Mouse (Mus musculus) MEL (cell line): Measurements from ENCODE around the gene Btbd3. TPM values are rescaled to one million over a fixed set of nuclear protein-coding genes. Genes with fewer than 3 reads are reported as not detected.

ENCODE experiments used
- DNase-seq: peaks from one replicate; pipeline ENCODE4 v3.0.0; 2011; ENCODE audit warnings: low read depth, low spot score
- H3K27ac ChIP-seq: 2 replicates; pipeline ENCODE4 v1.5.1; 2012; ENCODE audit warnings: low read depth, mild to moderate bottlenecking, control low read depth, low read length, moderate library complexity; ENCODE audit not compliant: control insufficient read depth
- H3K27me3 ChIP-seq, 2 experiments: fragments of 150-350 bp in 1 of 2; sonication (generic) in 1 of 2; 2 replicates each; pipeline ENCODE4 v1.6.1; 2012; ENCODE audit warnings: low read length in 2 of 2, mild to moderate bottlenecking in 2 of 2, improper control_type of control experiment in 1 of 2, moderate library complexity in 1 of 2; ENCODE audit not compliant: insufficient read depth in 2 of 2, control insufficient read depth in 1 of 2
- H3K36me3 ChIP-seq, 2 experiments: 2 replicates each; pipeline ENCODE4 v1.6.1; 2012 to 2014; ENCODE audit warnings: low read length in 2 of 2, improper control_type of control experiment in 1 of 2, inconsistent platforms in 1 of 2, mild to moderate bottlenecking in 1 of 2; ENCODE audit not compliant: insufficient read depth in 2 of 2, control insufficient read depth in 1 of 2
- H3K4me1 ChIP-seq, 2 experiments: fragments of 150-350 bp in 1 of 2; sonication (generic) in 1 of 2; 2 replicates each; pipeline ENCODE4 v1.6.1; 2012; ENCODE audit warnings: low read length in 2 of 2, improper control_type of control experiment in 1 of 2, mild to moderate bottlenecking in 1 of 2; ENCODE audit not compliant: insufficient read depth in 2 of 2, control insufficient read depth in 1 of 2
- H3K4me3 ChIP-seq, 2 experiments: fragments of 150-350 bp in 1 of 2; sonication (generic) in 1 of 2; 2 replicates each; pipeline ENCODE4 v1.5.1; 2012; ENCODE audit warnings: low read depth in 2 of 2, low read length in 2 of 2, mild to moderate bottlenecking in 2 of 2, moderate library complexity in 2 of 2, control low read depth in 1 of 2, improper control_type of control experiment in 1 of 2; ENCODE audit not compliant: control insufficient read depth in 1 of 2, insufficient read depth in 1 of 2
- H3K79me2 ChIP-seq: 2 replicates; pipeline ENCODE4 v1.6.1; 2012; ENCODE audit warnings: mild to moderate bottlenecking, low read length, moderate library complexity; ENCODE audit not compliant: control insufficient read depth, poor library complexity, insufficient read depth
- H3K9ac ChIP-seq: 2 replicates; pipeline ENCODE4 v1.6.1; 2012; ENCODE audit warnings: low read depth, mild to moderate bottlenecking, control low read depth, low read length, moderate library complexity; ENCODE audit not compliant: control insufficient read depth, poor library complexity, severe bottlenecking
- H3K9me3 ChIP-seq: fragments of 150-350 bp; sonication (generic); replicated peaks from 2 replicates; pipeline ENCODE4 v1.6.1; 2012; ENCODE audit warnings: mild to moderate bottlenecking, low read length, improper control_type of control experiment, moderate library complexity; ENCODE audit not compliant: insufficient read depth
- BHLHE40 ChIP-seq: IDR thresholded peaks from 2 replicates; pipeline ENCODE4 v1.6.1; 2012; ENCODE audit warnings: low read depth, mild to moderate bottlenecking, inconsistent platforms, low read length, improper control_type of control experiment, borderline replicate concordance
- CHD1 ChIP-seq: IDR thresholded peaks from 2 replicates; pipeline ENCODE4 v1.6.1; 2012; ENCODE audit warnings: low read depth, mild to moderate bottlenecking, inconsistent platforms, low read length, improper control_type of control experiment
- CHD2 ChIP-seq: IDR thresholded peaks from 2 replicates; pipeline ENCODE4 v1.6.1; 2011; ENCODE audit warnings: low read length, improper control_type of control experiment
- CTCF ChIP-seq, 3 experiments: IDR thresholded peaks in 2 of 3; conservative IDR thresholded peaks in 1 of 3; 2 replicates each; pipeline ENCODE4 v1.5.1; 2011 to 2012; ENCODE audit warnings: low read length in 3 of 3, low read depth in 2 of 3, mild to moderate bottlenecking in 2 of 3, improper control_type of control experiment in 1 of 3, inconsistent platforms in 1 of 3, mixed read lengths in 1 of 3, moderate library complexity in 1 of 3; ENCODE audit not compliant: control insufficient read depth in 1 of 3, insufficient read depth in 1 of 3, poor library complexity in 1 of 3, severe bottlenecking in 1 of 3
- ELF1 ChIP-seq: IDR thresholded peaks from 2 replicates; pipeline ENCODE4 v1.6.1; 2014; ENCODE audit warnings: low read depth, mild to moderate bottlenecking, inconsistent platforms, low read length, improper control_type of control experiment, moderate library complexity
- ETS1 ChIP-seq: IDR thresholded peaks from 2 replicates; pipeline ENCODE4 v1.6.1; 2012; ENCODE audit warnings: low read depth, mild to moderate bottlenecking, inconsistent platforms, low read length, improper control_type of control experiment, moderate library complexity
- GABPA ChIP-seq: IDR thresholded peaks from 2 replicates; pipeline ENCODE4 v1.6.1; 2012; ENCODE audit warnings: low read depth, mild to moderate bottlenecking, inconsistent platforms, low read length, improper control_type of control experiment, moderate library complexity
- GATA1 ChIP-seq: IDR thresholded peaks from 2 replicates; pipeline ENCODE4 v1.6.1; 2011; ENCODE audit warnings: low read depth, low read length, improper control_type of control experiment
- MAFK ChIP-seq: IDR thresholded peaks from 2 replicates; pipeline ENCODE4 v1.6.1; 2011; ENCODE audit warnings: low read depth, mild to moderate bottlenecking, low read length, improper control_type of control experiment, borderline replicate concordance
- MAZ ChIP-seq: IDR thresholded peaks from 2 replicates; pipeline ENCODE4 v1.6.1; 2012; ENCODE audit warnings: low read depth, mild to moderate bottlenecking, inconsistent platforms, low read length, improper control_type of control experiment
- MEF2A ChIP-seq: IDR thresholded peaks from 2 replicates; pipeline ENCODE4 v1.6.1; 2014; ENCODE audit warnings: low read depth, mild to moderate bottlenecking, inconsistent platforms, low read length, improper control_type of control experiment; ENCODE audit not compliant: poor library complexity, insufficient replicate concordance, severe bottlenecking; ENCODE audit errors: extremely low read depth
- POLR2A ChIP-seq, 2 experiments: IDR thresholded peaks; 2 replicates each; pipeline ENCODE4 v1.6.1; 2011 to 2012; ENCODE audit warnings: low read length in 2 of 2, mild to moderate bottlenecking in 2 of 2, control low read depth in 1 of 2, improper control_type of control experiment in 1 of 2, low read depth in 1 of 2, moderate library complexity in 1 of 2; ENCODE audit not compliant: control insufficient read depth in 1 of 2, insufficient read depth in 1 of 2, poor library complexity in 1 of 2
- POLR2AphosphoS2 ChIP-seq: IDR thresholded peaks from 2 replicates; pipeline ENCODE4 v1.6.1; 2011; ENCODE audit warnings: low read length, improper control_type of control experiment
- POLR2AphosphoS5 ChIP-seq: IDR thresholded peaks from 2 replicates; pipeline ENCODE4 v1.6.1; 2012; ENCODE audit warnings: low read depth, borderline replicate concordance, mild to moderate bottlenecking, inconsistent platforms, low read length, moderate library complexity, mixed read lengths
- RAD21 ChIP-seq: IDR thresholded peaks from 2 replicates; pipeline ENCODE4 v1.6.1; 2011; ENCODE audit warnings: mild to moderate bottlenecking, low read depth, low read length, improper control_type of control experiment
- SIN3A ChIP-seq: IDR thresholded peaks from 2 replicates; pipeline ENCODE4 v1.6.1; 2012; ENCODE audit warnings: low read length, improper control_type of control experiment, inconsistent platforms
- SMC3 ChIP-seq: IDR thresholded peaks from 2 replicates; pipeline ENCODE4 v1.6.1; 2011; ENCODE audit warnings: low read depth, low read length, improper control_type of control experiment
- TAL1 ChIP-seq: IDR thresholded peaks from 2 replicates; pipeline ENCODE4 v1.6.1; 2012; ENCODE audit warnings: mild to moderate bottlenecking, inconsistent platforms, low read length, moderate library complexity, mixed read lengths
- TCF12 ChIP-seq: IDR thresholded peaks from 2 replicates; pipeline ENCODE4 v1.6.1; 2014; ENCODE audit warnings: low read depth, mild to moderate bottlenecking, inconsistent platforms, low read length, improper control_type of control experiment, moderate library complexity
- USF1 ChIP-seq: IDR thresholded peaks from 2 replicates; pipeline ENCODE4 v1.6.1; 2014; ENCODE audit warnings: low read depth, mild to moderate bottlenecking, inconsistent platforms, low read length, improper control_type of control experiment, moderate library complexity
- USF2 ChIP-seq, 2 experiments: IDR thresholded peaks; 2 replicates each; pipeline ENCODE4 v1.6.1; 2011 to 2012; ENCODE audit warnings: improper control_type of control experiment in 2 of 2, low read length in 2 of 2, borderline replicate concordance in 1 of 2, inconsistent platforms in 1 of 2, low read depth in 1 of 2, mild to moderate bottlenecking in 1 of 2; ENCODE audit not compliant: insufficient read depth in 1 of 2
- ZC3H11A ChIP-seq: IDR thresholded peaks from 2 replicates; pipeline ENCODE4 v1.6.1; 2012; ENCODE audit warnings: low read depth, mild to moderate bottlenecking, inconsistent platforms, low read length, improper control_type of control experiment
- ZKSCAN1 ChIP-seq: IDR thresholded peaks from 2 replicates; pipeline ENCODE4 v1.6.1; 2012; ENCODE audit warnings: low read depth, mild to moderate bottlenecking, inconsistent platforms, low read length, improper control_type of control experiment, moderate library complexity
- ZNF384 ChIP-seq: IDR thresholded peaks from 2 replicates; pipeline ENCODE4 v1.6.1; 2012; ENCODE audit warnings: low read depth, mild to moderate bottlenecking, inconsistent platforms, low read length, improper control_type of control experiment
- polyA plus RNA-seq, 2 experiments: library from polyadenylated mRNA; stranded (reverse) in 1 of 2; unstranded in 1 of 2; fragments of >175 nt in 1 of 2; fragments of >200 nt in 1 of 2; gene quantifications; 2 replicates each; pipeline versions ENCODE4 v1.2.1 to v1.2.4; 2012; ENCODE audit warnings: low replicate concordance in 2 of 2, low read depth in 1 of 2; ENCODE audit not compliant: insufficient read length in 2 of 2, insufficient read depth in 1 of 2, missing spikeins in 1 of 2
- total RNA-seq: library from RNA; depleted of rRNA; stranded (reverse); fragments of 300-350 nt; gene quantifications from 2 replicates; pipeline ENCODE4 v1.2.3, GENCODE M21; 2012

Btbd3 gene
- total and polyA plus RNA-seq, 3 experiments, result not detected

DNA sequence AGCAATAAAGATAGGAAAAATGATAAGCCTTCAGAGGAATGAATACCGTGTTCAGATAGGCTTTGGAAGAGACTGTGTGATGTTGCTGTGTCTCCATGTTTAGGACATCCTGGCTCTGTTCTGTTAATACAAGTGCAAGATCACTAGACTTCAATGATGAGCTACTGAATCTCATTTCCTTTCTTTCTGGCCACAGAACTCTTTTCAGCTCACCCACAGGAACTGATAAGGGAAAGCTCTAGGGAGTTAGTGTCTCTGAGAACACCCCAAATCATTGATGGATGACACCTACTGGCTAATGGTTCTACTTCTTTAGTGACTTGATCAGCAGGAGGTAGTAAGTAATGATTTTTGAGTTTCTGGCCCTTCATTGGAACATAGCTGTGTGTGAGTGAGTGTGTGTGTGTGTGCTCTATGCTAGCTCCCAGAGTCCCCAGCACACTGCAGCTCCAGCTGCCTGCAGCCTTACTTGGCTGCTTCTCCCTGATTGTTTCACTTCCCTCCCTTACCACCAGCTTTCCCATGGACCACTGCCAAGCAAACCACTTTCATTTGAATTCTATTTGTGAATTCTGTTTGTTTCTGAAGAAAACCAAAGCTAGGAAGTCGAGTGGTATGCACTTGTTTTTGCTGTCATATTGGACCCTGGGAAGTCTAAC lies 10.6 kb upstream of the Btbd3 start:
- no peak overlapping the region for H3K9ac ChIP-seq

DNA sequence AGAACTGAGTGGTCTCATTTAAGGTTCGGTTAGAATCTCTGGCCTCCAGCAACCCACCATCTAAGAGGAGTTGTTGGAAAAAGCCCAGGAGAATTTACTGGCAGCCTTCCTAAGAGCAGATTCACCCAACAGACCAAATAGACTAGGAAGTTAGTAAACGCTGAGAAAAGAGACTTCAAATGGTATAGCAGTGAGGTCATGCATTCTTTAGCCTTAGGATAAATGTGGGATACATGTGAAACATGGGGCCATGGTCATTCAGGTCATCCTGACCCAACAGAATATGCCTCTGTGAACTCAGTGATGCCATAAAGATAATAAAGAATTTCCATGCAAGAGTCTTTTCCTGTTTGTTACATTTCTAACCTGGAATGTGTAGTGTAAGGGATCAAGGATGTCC lies 8.4 kb upstream of the Btbd3 start:
- H3K27ac ChIP-seq, result no peak overlapping the region
- no peaks in the 10 kb centered on the region for H3K36me3 ChIP-seq
- H3K4me1 ChIP-seq, result no peaks in the 10 kb centered on the region
- H3K4me3 ChIP-seq, result no peak overlapping the region
- no peaks in the 10 kb centered on the region for H3K27me3 ChIP-seq
- TF ChIP-seq CHD1 (no peak), ZNF384 (no peak), GABPA (no peak), ELF1 (no peak), CHD2 (no peak), POLR2AphosphoS2 (no peak), TCF12 (no peak), CTCF (IDR thresholded peaks at IDR 0.05 in 2 of 3, conservative IDR thresholded peaks at IDR 0.05 in 1 of 3; ENCODE audit: control insufficient read depth in 1 of 3, insufficient read depth in 1 of 3, low read depth in 2 of 3, low read length in 3 of 3, poor library complexity in 1 of 3, severe bottlenecking in 1 of 3) (no peak), ETS1 (no peak), MAFK (no peak), GATA1 (no peak), MEF2A (no peak), ZC3H11A (no peak), TAL1 (no peak)
- TF ChIP-seq, all 39 proteins: peak for 0
- no peak for DNase-seq
- Histone ChIP-seq H3K9ac (no peak overlapping the region), H3K9me3 (no peaks in the 10 kb centered on the region), H3K79me2 (no peaks in the 10 kb centered on the region)

More for the DNA sequence above, 10.6 kb upstream of the Btbd3 start:
- no peaks in the 10 kb centered on the region for H3K36me3 ChIP-seq
- no peak overlapping the region for H3K4me3 ChIP-seq
- no peaks in the 10 kb centered on the region for H3K79me2 ChIP-seq
- TF ChIP-seq RAD21 (no peak), USF1 (no peak), CTCF (IDR thresholded peaks at IDR 0.05 in 2 of 3, conservative IDR thresholded peaks at IDR 0.05 in 1 of 3; ENCODE audit: control insufficient read depth in 1 of 3, insufficient read depth in 1 of 3, low read depth in 2 of 3, low read length in 3 of 3, poor library complexity in 1 of 3, severe bottlenecking in 1 of 3) (no peak), ETS1 (no peak), ZKSCAN1 (no peak), MAZ (no peak), TCF12 (no peak), GATA1 (no peak), POLR2A (IDR thresholded peaks at IDR 0.05; ENCODE audit: control insufficient read depth in 1 of 2, insufficient read depth in 1 of 2, low read depth in 1 of 2, low read length in 2 of 2, poor library complexity in 1 of 2) (no peak), SMC3 (no peak), POLR2AphosphoS5 (no peak), CHD1 (no peak), ZC3H11A (no peak), GABPA (no peak), ZNF384 (no peak), USF2 (IDR thresholded peaks at IDR 0.05; ENCODE audit: borderline replicate concordance in 1 of 2, insufficient read depth in 1 of 2, low read depth in 1 of 2, low read length in 2 of 2) (no peak), BHLHE40 (no peak), SIN3A (no peak)
- no peaks in the 10 kb centered on the region for H3K27me3 ChIP-seq
- no peak for DNase-seq
- no peak overlapping the region for H3K27ac ChIP-seq
- H3K4me1 ChIP-seq, result no peaks in the 10 kb centered on the region
- H3K9me3 ChIP-seq, result no peaks in the 10 kb centered on the region
